Mouse (Mus musculus): Measurements from ENCODE around the gene Gm49320. TPM values are rescaled to one million over a fixed set of nuclear protein-coding genes. Genes with fewer than 3 reads are reported as not detected.

The Gm49320 gene
- total RNA-seq (2014; fragmentation: Nextera tagmentation) (1.1 TPM in 1 of 2 replicates, not detected in the other), total RNA-seq (2017) (0.52 TPM in 1 of 2 replicates, not detected in the other)

- peak; percentile 82 for ATAC-seq (replicated peaks; ENCODE audit: poor library complexity, severe bottlenecking)
These were observed at the start of gene Gm49320, which contains the start of gene Map2k7 for GRCm38 (mm10) chr8:4238434-4239192. Gene Gm49320, plus strand, starts transcription at chr8:4238865. Gene Map2k7, plus strand, starts transcription at chr8:4238740.

GRCm38 (mm10) chr8:4189031-4189722 is 49.5 kb upstream of the Gm49320 start:
- ATAC-seq (replicated peaks; ENCODE audit: poor library complexity, severe bottlenecking) = no peak

- no peak for ATAC-seq (replicated peaks; ENCODE audit: poor library complexity, severe bottlenecking)
These were observed 46.4 kb upstream of the Gm49320 start for GRCm38 (mm10) chr8:4192305-4192704.

GRCm38 (mm10) chr8:4192807-4193587 is 45.7 kb upstream of the Gm49320 start:
- ATAC-seq (replicated peaks; ENCODE audit: poor library complexity, severe bottlenecking) = peak; percentile 98

GRCm38 (mm10) chr8:4193588-4193894 is 45.1 kb upstream of the Gm49320 start:
- ATAC-seq (replicated peaks; ENCODE audit: poor library complexity, severe bottlenecking) = no peak

- ATAC-seq (replicated peaks; ENCODE audit: poor library complexity, severe bottlenecking) = peak; percentile 89
These were observed 37.3 kb upstream of the Gm49320 start for GRCm38 (mm10) chr8:4201321-4201720.

GRCm38 (mm10) chr8:4205246-4206123 is 33.2 kb upstream of the Gm49320 start:
- ATAC-seq (replicated peaks; ENCODE audit: poor library complexity, severe bottlenecking) = no peak

- ATAC-seq (replicated peaks; ENCODE audit: poor library complexity, severe bottlenecking) = no peak
These were observed 32.3 kb upstream of the Gm49320 start for GRCm38 (mm10) chr8:4206182-4207015.

- no peak for ATAC-seq (replicated peaks; ENCODE audit: poor library complexity, severe bottlenecking)
These were observed 31.7 kb upstream of the Gm49320 start for GRCm38 (mm10) chr8:4207016-4207350.

GRCm38 (mm10) chr8:4211097-4211496 is 27.6 kb upstream of the Gm49320 start:
- ATAC-seq (replicated peaks; ENCODE audit: poor library complexity, severe bottlenecking) = no peak

GRCm38 (mm10) chr8:4212809-4213209 is 25.9 kb upstream of the Gm49320 start:
- 0 out of 2 replicates have a peak, but pooled peaks have one; percentile 10 for ATAC-seq (replicated peaks; ENCODE audit: poor library complexity, severe bottlenecking)

- peak; percentile 37 for ATAC-seq (replicated peaks; ENCODE audit: poor library complexity, severe bottlenecking)
These were observed 25.3 kb upstream of the Gm49320 start for GRCm38 (mm10) chr8:4213210-4214005.

GRCm38 (mm10) chr8:4214006-4214980 is 24.4 kb upstream of the Gm49320 start:
- peak; percentile 77 for ATAC-seq (replicated peaks; ENCODE audit: poor library complexity, severe bottlenecking)

GRCm38 (mm10) chr8:4216296-4216695 is 22.4 kb upstream of the Gm49320 start:
- ATAC-seq (replicated peaks; ENCODE audit: poor library complexity, severe bottlenecking) = no peak

- no peak; the same call in 1 of the 2 replicates for ATAC-seq (replicated peaks; ENCODE audit: poor library complexity, severe bottlenecking)
These were observed 21.7 kb upstream of the Gm49320 start, which contains the start of gene Prr36 for GRCm38 (mm10) chr8:4216791-4217621. Gene Prr36, minus strand, starts transcription at chr8:4217459.

GRCm38 (mm10) chr8:4219617-4220016 is 19.0 kb upstream of the Gm49320 start:
- ATAC-seq (replicated peaks; ENCODE audit: poor library complexity, severe bottlenecking) = no peak

Data from granulocyte monocyte progenitor cell, adult 5-6 weeks (primary cell).